Mouse (Mus musculus): Measurements from ENCODE around the gene Amdhd1. TPM values are rescaled to one million over a fixed set of nuclear protein-coding genes. Genes with fewer than 3 reads are reported as not detected.

The Amdhd1 gene
- polyA plus RNA-seq, 2 experiments, result 0.16 to 0.17 TPM

DNA sequence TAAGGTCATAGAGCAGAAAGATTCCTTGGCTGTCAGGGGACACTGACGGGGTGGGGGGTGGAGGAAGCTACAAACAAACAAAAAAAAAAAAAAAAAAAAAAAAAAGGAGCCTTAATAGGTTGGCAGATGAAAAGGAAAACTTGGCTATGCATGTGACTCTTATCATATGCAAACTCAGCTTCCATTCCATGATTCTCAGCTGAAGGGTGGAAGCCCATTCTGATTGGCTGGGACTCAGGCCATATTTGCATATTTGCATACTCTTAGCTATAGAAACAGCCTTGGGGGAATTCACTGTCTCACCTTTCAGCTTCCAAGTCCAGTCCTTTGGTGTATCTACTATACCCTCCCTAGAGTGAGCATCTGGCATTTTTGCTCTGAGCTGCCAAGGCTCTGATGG, 24.4 kb downstream of the Amdhd1 start:
- TF ChIP-seq POLR2A (IDR thresholded peaks at IDR 0.05; ENCODE audit: borderline replicate concordance, extremely low read depth, insufficient read depth, insufficient read length), result no peak
- H3K36me3 ChIP-seq (ENCODE audit: control insufficient read depth, insufficient read depth, low read length), result no peaks in the 10 kb centered on the region
- H3K4me1 ChIP-seq (ENCODE audit: control insufficient read depth, insufficient read depth, low read length), result no peaks in the 10 kb centered on the region
- DNase-seq (ENCODE audit: low spot score) (no peak), ATAC-seq (ENCODE audit: low FRiP score, low read depth) (no peak)
- H3K9ac ChIP-seq (ENCODE audit: low read depth, low read length, severe bottlenecking), result no peak overlapping the region
- H3K9me3 ChIP-seq (ENCODE audit: control insufficient read depth, low read length), result no peaks in the 10 kb centered on the region
- WGBS, result 24% methylated on average over 1 of the region's 1 CpGs
- H3K27me3 ChIP-seq (ENCODE audit: control insufficient read depth, insufficient read depth, low read length), result no peaks in the 10 kb centered on the region
- H3K27ac ChIP-seq (replicated peaks; ENCODE audit: low read depth, low read length), result no peak overlapping the region
- H3K4me2 ChIP-seq (replicated peaks; ENCODE audit: low read depth, low read length, severe bottlenecking), result no peak overlapping the region
- H3K4me3 ChIP-seq (replicated peaks; ENCODE audit: low read length), result no peak overlapping the region

DNA sequence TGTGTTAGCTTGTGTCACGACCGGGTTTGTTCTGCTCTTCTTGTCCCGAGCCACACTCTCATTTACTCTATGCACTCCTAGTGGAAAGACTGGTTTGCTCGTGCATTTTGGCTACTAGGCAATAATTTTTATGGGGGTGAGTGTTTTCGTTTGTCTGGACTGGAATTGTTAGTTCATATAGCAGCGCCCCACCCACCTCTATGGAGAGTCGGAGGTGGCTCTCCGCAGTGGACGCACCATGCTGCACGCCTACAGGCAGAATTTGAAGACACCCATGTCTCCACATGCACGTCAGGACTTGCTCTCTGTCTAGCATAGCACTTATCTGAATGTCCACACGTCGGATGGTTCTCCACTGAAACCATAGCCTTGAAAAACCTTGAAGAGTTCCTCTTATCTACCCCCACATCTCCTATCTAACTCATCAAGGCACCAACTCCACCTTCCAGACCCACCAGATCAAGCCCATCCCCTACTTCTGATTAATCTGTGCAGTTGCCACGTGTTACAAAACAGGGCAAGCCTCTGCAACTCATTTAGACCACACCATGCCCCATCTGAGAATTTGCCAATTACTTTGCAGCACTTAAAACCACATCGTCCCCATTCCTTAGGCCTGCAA, 30.2 kb downstream of the Amdhd1 start:
- WGBS, result 72% methylated on average over 15 of the region's 15 CpGs
- ATAC-seq (ENCODE audit: low FRiP score, low read depth) (no peak), DNase-seq (ENCODE audit: low spot score) (no peak)
- Histone ChIP-seq H3K27ac (replicated peaks; ENCODE audit: low read depth, low read length) (no peak overlapping the region), H3K27me3 (ENCODE audit: control insufficient read depth, insufficient read depth, low read length) (no peaks in the 10 kb centered on the region), H3K9ac (ENCODE audit: low read depth, low read length, severe bottlenecking) (no peak overlapping the region), H3K4me3 (replicated peaks; ENCODE audit: low read length) (no peak overlapping the region), H3K4me1 (ENCODE audit: control insufficient read depth, insufficient read depth, low read length) (no peaks in the 10 kb centered on the region), H3K9me3 (ENCODE audit: control insufficient read depth, low read length) (no peaks in the 10 kb centered on the region), H3K4me2 (replicated peaks; ENCODE audit: low read depth, low read length, severe bottlenecking) (no peak overlapping the region), H3K36me3 (ENCODE audit: control insufficient read depth, insufficient read depth, low read length) (no peaks in the 10 kb centered on the region)
- no peak for TF ChIP-seq POLR2A (IDR thresholded peaks at IDR 0.05; ENCODE audit: borderline replicate concordance, extremely low read depth, insufficient read depth, insufficient read length)

DNA sequence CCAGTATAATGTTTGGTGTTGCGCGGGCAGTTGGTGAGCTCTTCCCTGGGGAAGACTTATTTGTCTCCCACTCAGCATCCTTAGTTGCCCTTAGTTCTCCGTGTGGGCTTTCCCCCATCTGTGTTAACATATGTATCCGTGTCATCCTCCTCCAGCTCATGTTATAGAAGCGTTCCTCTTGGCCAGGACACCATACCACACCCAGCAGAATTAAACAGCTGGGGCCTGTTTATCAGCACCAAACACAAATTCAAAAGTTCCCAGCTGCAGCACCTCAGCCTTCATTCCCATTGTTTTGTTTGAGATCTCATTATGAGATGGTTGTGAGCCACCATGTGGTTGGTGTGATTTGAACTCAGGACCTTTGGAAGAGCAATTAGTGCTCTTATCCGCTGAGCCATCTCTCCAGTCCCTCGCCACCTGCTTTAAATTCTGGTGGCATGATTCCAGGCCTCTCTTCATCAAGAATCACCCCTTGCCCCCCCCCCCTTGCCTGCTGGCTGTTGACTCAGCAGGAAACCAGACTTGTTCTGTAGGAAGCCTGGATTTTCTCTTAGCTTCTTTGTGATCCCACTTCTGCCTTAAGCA, 31.4 kb downstream of the Amdhd1 start:
- H3K4me3 ChIP-seq (replicated peaks; ENCODE audit: low read length), result no peak overlapping the region
- ATAC-seq (ENCODE audit: low FRiP score, low read depth) (no peak), DNase-seq (ENCODE audit: low spot score) (no peak)
- no peaks in the 10 kb centered on the region for H3K36me3 ChIP-seq (ENCODE audit: control insufficient read depth, insufficient read depth, low read length)
- H3K9me3 ChIP-seq (ENCODE audit: control insufficient read depth, low read length), result no peaks in the 10 kb centered on the region
- H3K27me3 ChIP-seq (ENCODE audit: control insufficient read depth, insufficient read depth, low read length), result no peaks in the 10 kb centered on the region
- no peak overlapping the region for H3K9ac ChIP-seq (ENCODE audit: low read depth, low read length, severe bottlenecking)
- 78% methylated on average over 7 of the region's 7 CpGs for WGBS
- TF ChIP-seq POLR2A (IDR thresholded peaks at IDR 0.05; ENCODE audit: borderline replicate concordance, extremely low read depth, insufficient read depth, insufficient read length), result no peak
- no peaks in the 10 kb centered on the region for H3K4me1 ChIP-seq (ENCODE audit: control insufficient read depth, insufficient read depth, low read length)
- no peak overlapping the region for H3K4me2 ChIP-seq (replicated peaks; ENCODE audit: low read depth, low read length, severe bottlenecking)
- H3K27ac ChIP-seq (replicated peaks; ENCODE audit: low read depth, low read length), result no peak overlapping the region

DNA sequence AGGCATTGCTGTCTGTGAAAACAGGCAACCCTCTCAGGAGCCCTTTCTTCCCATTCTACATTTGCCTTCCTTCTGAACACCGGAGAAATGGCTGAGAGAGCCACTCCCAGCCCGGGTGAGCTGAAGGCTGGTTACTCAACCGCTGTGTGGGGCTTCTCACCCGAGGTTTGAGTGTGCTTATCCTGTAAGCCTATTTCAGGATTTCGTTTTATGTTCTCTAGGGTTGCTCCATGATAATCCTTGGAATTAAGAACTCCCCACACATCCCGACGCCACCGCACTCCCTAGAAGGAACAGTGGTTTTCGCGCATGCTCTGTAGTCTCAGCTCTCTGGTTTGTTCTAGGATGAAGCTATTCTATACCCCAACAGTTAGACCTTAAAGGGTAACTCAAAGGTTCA, 38.5 kb downstream of the Amdhd1 start:
- Histone ChIP-seq H3K4me3 (replicated peaks; ENCODE audit: low read length) (no peak overlapping the region), H3K9me3 (ENCODE audit: control insufficient read depth, low read length) (no peaks in the 10 kb centered on the region), H3K4me2 (replicated peaks; ENCODE audit: low read depth, low read length, severe bottlenecking) (no peak overlapping the region), H3K27ac (replicated peaks; ENCODE audit: low read depth, low read length) (no peak overlapping the region), H3K27me3 (ENCODE audit: control insufficient read depth, insufficient read depth, low read length) (no peaks in the 10 kb centered on the region), H3K36me3 (ENCODE audit: control insufficient read depth, insufficient read depth, low read length) (no peaks in the 10 kb centered on the region), H3K9ac (ENCODE audit: low read depth, low read length, severe bottlenecking) (no peak overlapping the region), H3K4me1 (ENCODE audit: control insufficient read depth, insufficient read depth, low read length) (no peaks in the 10 kb centered on the region)
- no peak for TF ChIP-seq POLR2A (IDR thresholded peaks at IDR 0.05; ENCODE audit: borderline replicate concordance, extremely low read depth, insufficient read depth, insufficient read length)
- no peak for DNase-seq (ENCODE audit: low spot score)
- ATAC-seq (ENCODE audit: low FRiP score, low read depth), result no peak
- 77% methylated on average over 10 of the region's 10 CpGs for WGBS

DNA sequence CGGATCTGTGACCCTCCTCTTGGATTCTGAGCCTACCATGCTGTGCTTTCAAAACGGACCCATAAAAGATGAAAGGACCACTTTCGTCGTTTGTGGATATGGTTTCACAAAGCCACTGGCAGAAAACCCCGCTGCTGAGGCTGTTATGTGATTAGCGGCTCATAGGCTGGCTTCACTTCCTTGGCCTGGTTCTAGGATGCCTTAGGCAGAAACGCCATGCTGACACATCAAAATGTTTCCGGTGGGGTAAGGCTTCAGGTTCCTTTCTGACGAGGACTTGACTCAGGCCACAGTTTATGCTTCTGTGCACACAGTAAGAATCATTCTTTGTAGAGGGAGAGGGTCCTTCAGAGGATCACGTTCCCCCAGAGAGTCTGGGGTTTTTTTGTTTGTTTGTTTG, 39.0 kb downstream of the Amdhd1 start:
- H3K36me3 ChIP-seq (ENCODE audit: control insufficient read depth, insufficient read depth, low read length), result no peaks in the 10 kb centered on the region
- no peaks in the 10 kb centered on the region for H3K9me3 ChIP-seq (ENCODE audit: control insufficient read depth, low read length)
- TF ChIP-seq POLR2A (IDR thresholded peaks at IDR 0.05; ENCODE audit: borderline replicate concordance, extremely low read depth, insufficient read depth, insufficient read length), result no peak
- H3K4me1 ChIP-seq (ENCODE audit: control insufficient read depth, insufficient read depth, low read length), result no peaks in the 10 kb centered on the region
- no peak overlapping the region for H3K4me3 ChIP-seq (replicated peaks; ENCODE audit: low read length)
- H3K9ac ChIP-seq (ENCODE audit: low read depth, low read length, severe bottlenecking), result no peak overlapping the region
- H3K27me3 ChIP-seq (ENCODE audit: control insufficient read depth, insufficient read depth, low read length), result no peaks in the 10 kb centered on the region
- WGBS, result 12% methylated on average over 10 of the region's 10 CpGs
- H3K4me2 ChIP-seq (replicated peaks; ENCODE audit: low read depth, low read length, severe bottlenecking), result no peak overlapping the region; the same call in 1 of the 2 replicates
- H3K27ac ChIP-seq (replicated peaks; ENCODE audit: low read depth, low read length), result no peak overlapping the region
- DNase-seq (ENCODE audit: low spot score) (no peak), ATAC-seq (ENCODE audit: low FRiP score, low read depth) (no peak; the same call in 1 of the 2 replicates)
